ENCODE assay signal across 9 mouse cellular contexts in the genomic region with DNA sequence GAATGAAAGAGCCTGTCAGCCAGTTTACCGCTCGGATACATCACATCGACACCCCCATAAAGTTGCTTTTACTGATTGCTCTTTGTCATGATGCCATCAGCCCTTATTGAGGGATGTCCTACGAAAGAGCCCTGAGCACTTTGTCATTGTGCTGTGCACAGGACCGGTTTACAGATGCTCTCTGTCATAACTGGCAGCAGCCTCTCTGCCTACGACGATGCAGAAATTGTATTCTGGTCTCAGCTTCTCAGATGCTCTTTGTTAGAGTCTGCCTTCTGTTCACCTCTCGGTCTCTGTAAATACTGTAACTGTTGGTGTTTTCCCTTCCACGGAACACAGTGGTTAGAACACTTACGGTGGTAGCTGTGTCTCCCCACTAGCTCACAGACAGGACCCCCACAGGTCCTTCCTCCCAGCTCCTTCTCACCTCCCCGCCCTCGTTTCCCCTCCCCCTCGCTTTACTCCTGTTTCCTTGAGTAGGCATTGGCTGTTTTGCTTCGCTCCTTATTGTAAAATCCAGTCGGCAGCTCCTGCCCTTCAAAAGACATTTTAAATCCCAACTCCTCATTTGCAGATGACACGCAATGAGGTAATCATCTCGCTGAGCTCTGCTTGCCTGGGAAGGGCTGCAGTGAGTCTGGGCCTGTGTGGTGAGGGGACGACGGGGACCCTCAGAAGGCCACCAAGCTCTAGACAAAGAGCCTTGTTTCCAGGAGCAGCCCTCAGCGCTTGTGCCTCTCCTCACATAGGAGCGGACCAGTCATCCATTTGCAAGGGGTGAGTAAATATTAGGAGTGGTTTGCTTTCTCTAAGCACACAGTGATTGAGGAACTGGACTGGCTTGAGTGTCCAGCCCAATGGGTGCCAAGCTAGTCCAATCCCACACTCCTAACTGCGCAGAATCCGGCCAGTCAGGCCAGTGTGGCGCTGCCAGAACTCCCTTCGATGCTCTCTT. TPM values are rescaled to one million over a fixed set of nuclear protein-coding genes. Genes with fewer than 3 reads are reported as not detected.
DNase-seq lines count a peak whose midpoint lies in the region; ATAC-seq lines count a peak whose summit lies in the region.
"Had no signal": no experiment of that assay in that cellular context is flagged by ENCODE, and none has a peak within 500 bp of the region (broad histone marks: within the 10 kb centered on the region; RNA-seq: fewer than 3 reads in every experiment).

No protein-coding gene starts in this region.

- 43% methylated on average over 25 of the region's 25 CpGs for WGBS in forebrain, embryonic 15.5 days
- WGBS in midbrain, embryonic 16.5 days: 45% methylated on average over 25 of the region's 25 CpGs

- peak overlapping the region; percentile 59 for H3K27ac ChIP-seq in forebrain, embryonic 15.5 days (replicated peaks)
- peak overlapping the region; percentile 65 for H3K27ac ChIP-seq in midbrain, embryonic 16.5 days (ENCODE audit: low read length)
- H3K27ac ChIP-seq: layer of hippocampus, adult 2 months had no signal

- no peaks in the 10 kb centered on the region for H3K27me3 ChIP-seq in forebrain, embryonic 15.5 days
- H3K27me3 ChIP-seq in midbrain, embryonic 16.5 days (ENCODE audit: control insufficient read depth, insufficient read depth, low read depth, low read length): no peaks in the 10 kb centered on the region

- peaks cover 17% of the 10 kb centered on the region for H3K4me1 ChIP-seq in forebrain, embryonic 15.5 days
- H3K4me1 ChIP-seq in midbrain, embryonic 16.5 days (ENCODE audit: control insufficient read depth, insufficient read depth, low read length): peaks cover 7% of the 10 kb centered on the region

- no peaks in the 10 kb centered on the region for H3K9me3 ChIP-seq in forebrain, embryonic 15.5 days
- no peaks in the 10 kb centered on the region for H3K9me3 ChIP-seq in midbrain, embryonic 16.5 days (replicated peaks; ENCODE audit: control insufficient read depth, low read length, poor library complexity, severe bottlenecking)

- peak; percentile 81 for ATAC-seq in forebrain, embryonic 15.5 days (replicated peaks)
- peak; percentile 74 for ATAC-seq in midbrain, embryonic 16.5 days
- no peak for ATAC-seq in erythroblast, adult 5-6 weeks (replicated peaks; ENCODE audit: low FRiP score, poor library complexity, severe bottlenecking)
- ATAC-seq in megakaryocyte-erythroid progenitor cell, adult 5-6 weeks (replicated peaks; ENCODE audit: low FRiP score, low TSS enrichment, poor library complexity, severe bottlenecking): no peak

- intact Hi-C loops in heart, postnatal 14 days (cut with DNase I): no loop called here

- peak; percentile 82 for DNase-seq in heart, adult 11 months
- DNase-seq in heart, postnatal 14 days: no peak
- DNase-seq in lung, adult 18-20 months: peak; percentile 74 to 82
- no peak for DNase-seq in gastrocnemius, postnatal 4 days (ENCODE audit: low spot score in 2 of 2)

- H3K4me2 ChIP-seq in forebrain, embryonic 15.5 days (replicated peaks): peak overlapping the region; percentile 16
- H3K4me2 ChIP-seq in midbrain, embryonic 16.5 days (ENCODE audit: low read length): peak overlapping the region; percentile 6; the same call in 1 of the 2 replicates

- H3K36me3 ChIP-seq in forebrain, embryonic 15.5 days: no peaks in the 10 kb centered on the region
- H3K36me3 ChIP-seq in midbrain, embryonic 16.5 days (ENCODE audit: control insufficient read depth, insufficient read depth, low read length): no peaks in the 10 kb centered on the region

- 0 out of 2 replicates have a peak overlapping the region, but pooled peaks have one; percentile 8 for H3K9ac ChIP-seq in forebrain, embryonic 15.5 days (replicated peaks)
- peak overlapping the region; percentile 52; the same call in 1 of the 2 replicates for H3K9ac ChIP-seq in midbrain, embryonic 16.5 days (ENCODE audit: low read depth, low read length)

- no peak overlapping the region for H3K4me3 ChIP-seq in forebrain, embryonic 15.5 days
- no peak overlapping the region for H3K4me3 ChIP-seq in midbrain, embryonic 16.5 days (ENCODE audit: low read depth, low read length)
- H3K4me3 ChIP-seq: layer of hippocampus, adult 2 months had no signal

RNA-seq across cellular contexts. Expression of a gene that starts 6.6 kb away (rescaled TPM):
- 10 to 100 TPM; 48.9 to 49.4 TPM for total RNA-seq in heart, postnatal 14 days (2021)
- 3.4 and 3.8 TPM in 2 replicates for polyA plus RNA-seq in forebrain, embryonic 15.5 days (2015; fragmentation: Nextera tagmentation; extraction: Ambion mirVana)
- polyA plus RNA-seq in midbrain, embryonic 16.5 days (2015; fragmentation: Nextera tagmentation; extraction: Ambion mirVana): 2.6 and 2.9 TPM in 2 replicates
- 6.3 TPM in 1 of 2 replicates, not detected in the other for total RNA-seq in erythroblast, adult 5-6 weeks (2015; ENCODE audit: low replicate concordance)
- 0.09 TPM in 1 of 2 replicates, not detected in the other for total RNA-seq in erythroblast, adult 5-6 weeks (2017; ENCODE audit: low replicate concordance)
- total RNA-seq in gastrocnemius, postnatal 4 days (2021): 10 to 100 TPM; 87.5 to 90.5 TPM
- total RNA-seq in megakaryocyte-erythroid progenitor cell, adult 5-6 weeks (2014; fragmentation: Nextera tagmentation): not detected in 2 replicates
- total RNA-seq in megakaryocyte-erythroid progenitor cell, adult 5-6 weeks (2017): not detected in 2 replicates

Comparison
In these comparisons a context has a peak if more than half of its experiments do, and no peak if none do; other contexts are left out.
1. DNase-seq: peak in heart, adult 11 months (single experiment) and lung, adult 18-20 months (2 of 2); none in heart, postnatal 14 days (0 of 2) and gastrocnemius, postnatal 4 days (0 of 2).
2. ATAC-seq: peak in forebrain, embryonic 15.5 days (single experiment) and midbrain, embryonic 16.5 days (single experiment); none in erythroblast, adult 5-6 weeks (single experiment) and megakaryocyte-erythroid progenitor cell, adult 5-6 weeks (single experiment).
3. RNA of a gene that starts 6.6 kb away (total RNA-seq): 87.5 to 90.5 TPM in gastrocnemius, postnatal 4 days and 48.9 to 49.4 TPM in heart, postnatal 14 days; 0.09 to 6.3 TPM in erythroblast, adult 5-6 weeks and not detected in megakaryocyte-erythroid progenitor cell, adult 5-6 weeks; every median in the first group is over 4 times any median in the second.